Mouse (Mus musculus) myocyte (in vitro differentiated cells): ENCODE results near the gene Calcr. TPM values are rescaled to one million over a fixed set of nuclear protein-coding genes. Genes with fewer than 3 reads are reported as not detected.
"Not testable (repeated sequence)": the region's sequence is repeated elsewhere in the genome, so short reads cannot be mapped to it uniquely, and the experiment has no call there.

Experiments
- H3K27me3 ChIP-seq: one replicate; pipeline ENCODE4 v1.6.1; 2011; ENCODE audit not compliant: control insufficient read depth, insufficient read depth, insufficient read length
- H3K36me3 ChIP-seq: one replicate; pipeline ENCODE4 v1.6.1; 2011; ENCODE audit not compliant: control insufficient read depth, insufficient read depth
- H3K4me2 ChIP-seq: one replicate; pipeline ENCODE4 v1.6.1; 2011; ENCODE audit warnings: low read depth, control low read depth
- H3K4me3 ChIP-seq: one replicate; pipeline ENCODE4 v1.5.1; 2011; ENCODE audit warnings: mild to moderate bottlenecking, control low read depth, moderate library complexity
- H3K79me2 ChIP-seq: one replicate; pipeline ENCODE4 v1.6.1; 2011; ENCODE audit not compliant: control insufficient read depth, insufficient read depth
- H3ac ChIP-seq: one replicate; pipeline ENCODE4 v1.6.1; 2011; ENCODE audit not compliant: control insufficient read depth, insufficient read length
- CEBPB ChIP-seq: IDR thresholded peaks from 2 replicates; pipeline ENCODE4 v1.6.1; 2011; ENCODE audit warnings: mild to moderate bottlenecking, moderate library complexity; ENCODE audit not compliant: poor library complexity, insufficient read depth, severe bottlenecking
- E2F4 ChIP-seq: IDR thresholded peaks from one replicate; pipeline ENCODE4 v1.6.1; 2011; ENCODE audit warnings: mild to moderate bottlenecking, control low read depth, moderate library complexity; ENCODE audit not compliant: insufficient read depth
- MAX ChIP-seq: IDR thresholded peaks from one replicate; pipeline ENCODE4 v1.6.1; 2011; ENCODE audit warnings: low read depth, mild to moderate bottlenecking, control low read depth
- MYOD1 ChIP-seq, 3 experiments: IDR thresholded peaks; one replicate each; pipeline ENCODE4 v1.6.1; 2011; ENCODE audit warnings: control low read depth in 2 of 3, low read depth in 2 of 3, mild to moderate bottlenecking in 2 of 3, moderate library complexity in 1 of 3; ENCODE audit not compliant: insufficient read length in 2 of 3, control insufficient read depth in 1 of 3
- MYOG ChIP-seq, 3 experiments: IDR thresholded peaks; one replicate each; pipeline ENCODE4 v1.6.1; 2011; ENCODE audit warnings: control low read depth in 2 of 3, low read depth in 2 of 3, mild to moderate bottlenecking in 2 of 3; ENCODE audit not compliant: insufficient read length in 2 of 3, control insufficient read depth in 1 of 3, insufficient read depth in 1 of 3
- POLR2A ChIP-seq: IDR thresholded peaks from one replicate; pipeline ENCODE4 v1.6.1; 2011; ENCODE audit warnings: low read depth, mild to moderate bottlenecking, control low read depth, moderate library complexity; ENCODE audit not compliant: insufficient read length
- POLR2AphosphoS2 ChIP-seq: IDR thresholded peaks from one replicate; pipeline ENCODE4 v1.6.1; 2011; ENCODE audit warnings: low read depth, control low read depth; ENCODE audit not compliant: insufficient read length
- REST ChIP-seq: IDR thresholded peaks from one replicate; pipeline ENCODE4 v1.6.1; 2011; ENCODE audit warnings: mild to moderate bottlenecking, control low read depth, moderate library complexity; ENCODE audit not compliant: insufficient read depth, insufficient read length
- SRF ChIP-seq: IDR thresholded peaks from one replicate; pipeline ENCODE4 v1.6.1; 2011; ENCODE audit warnings: low read depth; ENCODE audit not compliant: control insufficient read depth, insufficient read length
- TCF12 ChIP-seq: IDR thresholded peaks from one replicate; pipeline ENCODE4 v1.6.1; 2011; ENCODE audit warnings: mild to moderate bottlenecking, control low read depth; ENCODE audit not compliant: poor library complexity, insufficient read depth, severe bottlenecking
- TCF3 ChIP-seq: IDR thresholded peaks from one replicate; pipeline ENCODE4 v1.6.1; 2011; ENCODE audit warnings: low read depth, control low read depth; ENCODE audit not compliant: insufficient read length
- USF1 ChIP-seq: IDR thresholded peaks from one replicate; pipeline ENCODE4 v1.6.1; 2011; ENCODE audit warnings: low read depth, mild to moderate bottlenecking, control low read depth, moderate library complexity
- polyA plus RNA-seq: library from polyadenylated mRNA; unstranded; fragments of >200 nt; fragmentation: generic; extraction: Trizol; gene quantifications from one replicate; pipeline ENCODE4 v1.2.1, GENCODE M21; 2012; ENCODE audit warnings: missing spikeins

Gene Calcr
- polyA plus RNA-seq, 1 experiment: not detected

GRCm38 (mm10) chr6:3677806-3678205 lies 86.7 kb downstream of the Calcr start:
- Histone ChIP-seq H3K36me3 (no peaks in the 10 kb centered on the region), H3K27me3 (no peaks in the 10 kb centered on the region), H3K4me2 (no peak overlapping the region), H3K4me3 (no peak overlapping the region), H3K79me2 (no peaks in the 10 kb centered on the region), H3ac (no peak overlapping the region)
- TF ChIP-seq SRF: no peak
- TF ChIP-seq MYOD1 (IDR thresholded peaks at IDR 0.05; ENCODE audit: control insufficient read depth in 1 of 3, insufficient read length in 2 of 3, low read depth in 2 of 3): no peak
- TF ChIP-seq REST: no peak
- TF ChIP-seq MYOG (IDR thresholded peaks at IDR 0.05; ENCODE audit: control insufficient read depth in 1 of 3, insufficient read depth in 1 of 3, insufficient read length in 2 of 3, low read depth in 2 of 3): no peak
- no peak for TF ChIP-seq POLR2A
- TF ChIP-seq POLR2AphosphoS2: no peak
- no peak for TF ChIP-seq CEBPB
- no peak for TF ChIP-seq USF1
- TF ChIP-seq TCF12: no peak
- TF ChIP-seq E2F4: no peak
- no peak for TF ChIP-seq TCF3
- no peak for TF ChIP-seq MAX

GRCm38 (mm10) chr6:3671941-3672340 lies 92.6 kb downstream of the Calcr start:
- not testable (repeated sequence) for H3K4me3 ChIP-seq, H3K27me3 ChIP-seq, H3ac ChIP-seq, H3K4me2 ChIP-seq, H3K79me2 ChIP-seq, H3K36me3 ChIP-seq

- no peaks in the 10 kb centered on the region for H3K27me3 ChIP-seq
- H3K79me2 ChIP-seq: no peaks in the 10 kb centered on the region
- H3K4me3 ChIP-seq: no peak overlapping the region
- no peak for TF ChIP-seq E2F4
- TF ChIP-seq MAX: no peak
- H3K36me3 ChIP-seq: no peaks in the 10 kb centered on the region
- H3ac ChIP-seq: no peak overlapping the region
- no peak overlapping the region for H3K4me2 ChIP-seq
These were observed 100.3 kb downstream of the Calcr start for GRCm38 (mm10) chr6:3664147-3664716.

GRCm38 (mm10) chr6:3658405-3658804 lies 106.1 kb downstream of the Calcr start:
- no peak for TF ChIP-seq REST
- no peak for TF ChIP-seq POLR2A
- TF ChIP-seq MYOD1 (IDR thresholded peaks at IDR 0.05; ENCODE audit: control insufficient read depth in 1 of 3, insufficient read length in 2 of 3, low read depth in 2 of 3): no peak
- no peak for TF ChIP-seq POLR2AphosphoS2
- no peak for TF ChIP-seq CEBPB
- no peak for TF ChIP-seq MYOG (IDR thresholded peaks at IDR 0.05; ENCODE audit: control insufficient read depth in 1 of 3, insufficient read depth in 1 of 3, insufficient read length in 2 of 3, low read depth in 2 of 3)
- TF ChIP-seq E2F4: no peak
- no peak for TF ChIP-seq USF1
- no peak for TF ChIP-seq TCF12
- no peak overlapping the region for H3K4me2 ChIP-seq
- no peaks in the 10 kb centered on the region for H3K79me2 ChIP-seq
- H3K4me3 ChIP-seq: no peak overlapping the region
- H3K36me3 ChIP-seq: no peaks in the 10 kb centered on the region
- no peaks in the 10 kb centered on the region for H3K27me3 ChIP-seq
- no peak overlapping the region for H3ac ChIP-seq

Other genes with a start within 250 kb of the Calcr start
- gene Tfpi2, start 224.2 kb upstream of the Calcr start, polyA plus RNA-seq: 0.06 TPM
- gene Gngt1, start 229.1 kb upstream of the Calcr start, polyA plus RNA-seq: not detected
- 19.3 TPM for gene Gng11, start 239.2 kb upstream of the Calcr start, polyA plus RNA-seq